Mouse (Mus musculus) lung, postnatal 25 days (tissue): ENCODE results near the gene Gm21094.
"Not testable (repeated sequence)": the region's sequence is repeated elsewhere in the genome, so short reads cannot be mapped to it uniquely, and the experiment has no call there.

Experiments used
- DNase-seq: peaks from one replicate; pipeline ENCODE4 v3.0.0; 2022; ENCODE audit warnings: low spot score

Gene Gm21094

DNA sequence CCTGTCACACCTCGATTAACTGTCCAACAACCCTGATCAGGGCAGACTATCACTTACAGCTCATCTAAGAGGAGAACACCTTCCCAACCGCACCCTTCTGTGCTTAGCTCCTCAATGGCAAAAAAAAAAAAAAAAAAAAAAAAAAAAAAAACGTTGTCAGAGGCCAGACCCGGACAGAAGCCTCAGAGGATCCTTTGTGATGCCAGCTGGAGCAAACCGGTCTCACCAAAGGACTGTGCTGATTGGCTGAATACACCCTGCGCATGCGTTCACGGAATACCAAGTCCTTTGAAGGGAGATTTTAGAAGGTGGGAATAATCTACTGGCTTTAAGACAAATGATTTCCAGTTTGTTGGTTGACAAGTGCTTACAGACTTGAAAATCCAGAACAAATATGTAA lies at the start of gene Gm21094:
TSS of gene Gm21094 (minus strand) at position 101 of the 400 bp plus-strand sequence.
- DNase-seq = not testable (repeated sequence)
